Mouse (Mus musculus) heart, adult 2 months (tissue): ENCODE measurements around the gene Tmem200a.

Experiments
- CTCF ChIP-seq: fragments of 200-600 bp; IDR thresholded peaks from 2 replicates; pipeline ENCODE4 v1.8.1; 2022; ENCODE audit warnings: antibody characterized with exemption, mild to moderate bottlenecking, moderate library complexity
- EP300 ChIP-seq: fragments of 200-500 bp; IDR thresholded peaks from 2 replicates; pipeline ENCODE4 v1.6.1; 2011; ENCODE audit warnings: low read depth, low read length, control low read depth; ENCODE audit not compliant: insufficient read depth
- POLR2A ChIP-seq: fragments of 200-500 bp; IDR thresholded peaks from 2 replicates; pipeline ENCODE4 v1.6.1; 2011; ENCODE audit warnings: mild to moderate bottlenecking, low read depth, low read length, control low read depth; ENCODE audit not compliant: insufficient read depth

- TF ChIP-seq CTCF (no peak), EP300 (no peak), POLR2A (no peak)
These were observed 126.7 kb downstream of the Tmem200a start for GRCm38 (mm10) chr10:25952150-25952549.
